Mouse (Mus musculus): ENCODE data around the gene Fat4.

DNA sequence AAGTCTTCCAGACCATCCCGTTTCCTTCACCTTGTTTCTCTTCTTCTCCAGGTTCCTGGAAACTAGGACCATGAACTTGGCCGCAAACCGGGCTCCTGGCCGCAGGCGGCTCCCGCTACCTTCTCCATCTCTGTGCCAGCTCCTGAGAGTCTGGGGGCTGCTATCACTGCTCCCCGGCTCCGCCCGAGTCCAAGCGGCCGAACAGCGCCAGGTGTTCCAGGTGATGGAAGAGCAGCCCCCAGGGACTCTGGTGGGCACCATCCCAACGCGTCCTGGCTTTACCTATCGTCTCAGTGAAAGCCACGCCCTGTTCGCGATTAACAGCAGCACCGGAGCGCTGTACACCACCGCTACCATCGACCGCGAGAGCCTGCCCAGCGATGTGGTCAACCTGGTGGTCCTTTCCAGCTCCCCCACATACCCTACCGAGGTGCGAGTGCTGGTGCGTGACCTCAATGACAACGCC lies at the start of gene Fat4:
- TF ChIP-seq CTCF (conservative IDR thresholded peaks at IDR 0.05; ENCODE audit: low read length) (no peak), NANOG (IDR thresholded peaks at IDR 0.05; ENCODE audit: borderline replicate concordance, low read length) (no peak)

Measured in E14TG2a.4 (cell line).